Mouse (Mus musculus) testis, adult 2 months (tissue): ENCODE data around the gene Trim45. TPM values are rescaled to one million over a fixed set of nuclear protein-coding genes. Genes with fewer than 3 reads are reported as not detected.

Source experiments
- H3K27ac ChIP-seq: fragments of 200-500 bp; 2 replicates; pipeline ENCODE4 v1.5.1; 2012; ENCODE audit warnings: low read depth, low read length; ENCODE audit not compliant: control insufficient read depth, insufficient read depth
- H3K27me3 ChIP-seq: fragments of 200-500 bp; 2 replicates; pipeline ENCODE4 v1.6.1; 2012; ENCODE audit warnings: mild to moderate bottlenecking, low read length, moderate library complexity; ENCODE audit not compliant: control insufficient read depth, insufficient read depth
- H3K36me3 ChIP-seq: fragments of 200-500 bp; 2 replicates; pipeline ENCODE4 v1.6.1; 2012; ENCODE audit warnings: mild to moderate bottlenecking, low read length; ENCODE audit not compliant: control insufficient read depth, insufficient read depth
- H3K4me1 ChIP-seq: fragments of 200-500 bp; 2 replicates; pipeline ENCODE4 v1.6.1; 2012; ENCODE audit warnings: low read length; ENCODE audit not compliant: control insufficient read depth, insufficient read depth
- H3K4me3 ChIP-seq: fragments of 200-500 bp; 2 replicates; pipeline ENCODE4 v1.5.1; 2012; ENCODE audit warnings: low read depth, mild to moderate bottlenecking, low read length, moderate library complexity, mixed read lengths; ENCODE audit not compliant: control insufficient read depth
- CTCF ChIP-seq: fragments of 200-500 bp; IDR thresholded peaks from 2 replicates; pipeline ENCODE4 v1.5.1; 2012; ENCODE audit warnings: low read depth, mild to moderate bottlenecking, inconsistent platforms, low read length, moderate library complexity; ENCODE audit not compliant: control insufficient read depth, insufficient read depth, insufficient replicate concordance
- POLR2A ChIP-seq: fragments of 200-500 bp; IDR thresholded peaks from 2 replicates; pipeline ENCODE4 v1.6.1; 2012; ENCODE audit warnings: low read depth, mild to moderate bottlenecking, inconsistent platforms, low read length, moderate library complexity; ENCODE audit not compliant: control insufficient read depth
- polyA plus RNA-seq: library from polyadenylated mRNA; depleted of rRNA; stranded (reverse); fragments of >200 nt; gene quantifications from 2 replicates; pipeline ENCODE4 v1.2.3, GENCODE M21; 2012; rRNA removed

Trim45 gene
- polyA plus RNA-seq: 33.7 and 38.9 TPM in 2 replicates

GRCm38 (mm10) chr3:100921825-100922505, at the start of gene Trim45:
Trim45 (plus strand) TSS chr3:100922202.
- Histone ChIP-seq H3K27ac (peak within 1 kb of the TSS; percentile 59), H3K36me3 (no peaks in the 10 kb centered on the region), H3K4me1 (peaks cover 12% of the 10 kb centered on the region), H3K4me3 (peak within 1 kb of the TSS; percentile 85), H3K27me3 (no peaks in the 10 kb centered on the region)
- no peak for TF ChIP-seq CTCF
- peak; percentile 63 for TF ChIP-seq POLR2A

GRCm38 (mm10) chr3:100877057-100877456, 44.9 kb upstream of the Trim45 start:
- Histone ChIP-seq H3K27ac (no peak overlapping the region), H3K27me3 (no peaks in the 10 kb centered on the region), H3K4me1 (no peaks in the 10 kb centered on the region), H3K36me3 (no peaks in the 10 kb centered on the region), H3K4me3 (no peak overlapping the region)
- TF ChIP-seq POLR2A (no peak), CTCF (no peak)

- H3K4me1 ChIP-seq: no peaks in the 10 kb centered on the region
- H3K27ac ChIP-seq: no peak overlapping the region
- H3K4me3 ChIP-seq: no peak overlapping the region
- TF ChIP-seq CTCF: no peak
- TF ChIP-seq POLR2A: no peak
- H3K36me3 ChIP-seq: no peaks in the 10 kb centered on the region
- no peaks in the 10 kb centered on the region for H3K27me3 ChIP-seq
These were observed 40.6 kb upstream of the Trim45 start for GRCm38 (mm10) chr3:100881403-100881802.

- no peaks in the 10 kb centered on the region for H3K27me3 ChIP-seq
- no peaks in the 10 kb centered on the region for H3K4me1 ChIP-seq
- no peak overlapping the region for H3K27ac ChIP-seq
- no peaks in the 10 kb centered on the region for H3K36me3 ChIP-seq
- TF ChIP-seq POLR2A: no peak
- TF ChIP-seq CTCF: no peak
- no peak overlapping the region for H3K4me3 ChIP-seq
These were observed 40.0 kb upstream of the Trim45 start for GRCm38 (mm10) chr3:100881843-100882634.

- Histone ChIP-seq H3K4me1 (no peaks in the 10 kb centered on the region), H3K27me3 (no peaks in the 10 kb centered on the region), H3K4me3 (no peak overlapping the region), H3K36me3 (no peaks in the 10 kb centered on the region), H3K27ac (no peak overlapping the region)
- no peak for TF ChIP-seq CTCF
- no peak for TF ChIP-seq POLR2A
These were observed 32.8 kb upstream of the Trim45 start for GRCm38 (mm10) chr3:100889234-100889633.

- H3K4me3 ChIP-seq: no peak overlapping the region
- no peaks in the 10 kb centered on the region for H3K27me3 ChIP-seq
- TF ChIP-seq POLR2A: no peak
- no peak for TF ChIP-seq CTCF
- H3K4me1 ChIP-seq: no peaks in the 10 kb centered on the region
- no peaks in the 10 kb centered on the region for H3K36me3 ChIP-seq
- no peak overlapping the region for H3K27ac ChIP-seq
These were observed 31.6 kb upstream of the Trim45 start for GRCm38 (mm10) chr3:100890406-100890805.
